Mouse (Mus musculus): Measurements from ENCODE around the gene Dhrs2.

GRCm38 (mm10) chr14:55274810-55275209, 53.0 kb downstream of the Dhrs2 start:
- TF ChIP-seq GATA1 (IDR thresholded peaks at IDR 0.05; ENCODE audit: borderline replicate concordance, low read length) (no peak), CTCF (IDR thresholded peaks at IDR 0.05; ENCODE audit: low read depth, low read length) (no peak)

Data from G1E (cell line).